ENCODE assay signal across 17 mouse cellular contexts in the genomic region with DNA sequence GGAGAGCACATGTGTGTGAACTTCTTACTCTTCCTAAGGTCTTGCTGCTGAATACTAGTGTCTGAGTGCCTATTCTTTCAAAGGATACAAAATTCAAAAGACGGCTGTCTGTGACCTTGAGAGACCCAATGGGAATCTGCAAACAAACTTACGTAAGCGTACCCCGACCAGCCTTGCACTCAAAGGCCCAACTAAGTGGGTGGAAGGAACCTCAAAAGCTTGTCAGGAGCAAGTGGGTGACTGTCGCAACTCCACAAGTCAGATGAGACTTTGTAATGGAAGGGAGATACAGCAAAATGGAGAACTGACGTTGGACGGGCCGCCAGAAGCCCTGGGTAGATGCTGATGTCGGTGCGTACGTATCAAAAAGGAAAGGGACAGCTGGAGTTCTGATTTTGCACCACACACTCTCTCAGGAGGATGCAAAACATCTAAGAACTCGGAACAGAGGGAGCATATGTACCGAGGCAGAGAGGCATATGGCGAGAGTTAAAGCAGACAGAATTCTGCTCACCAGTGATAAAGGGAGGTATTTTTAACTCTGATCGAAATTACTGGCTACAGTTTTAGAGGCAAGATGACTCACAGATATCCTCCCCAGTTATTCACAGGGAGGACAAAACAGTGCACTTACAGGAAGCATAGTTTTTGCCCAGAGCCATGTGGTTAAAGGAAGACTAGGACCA. TPM values are rescaled to one million over a fixed set of nuclear protein-coding genes. Genes with fewer than 3 reads are reported as not detected.
DNase-seq lines count a peak whose midpoint lies in the region; ATAC-seq and TF ChIP-seq lines count a peak whose summit lies in the region.
"Had no signal": no experiment of that assay in that cellular context is flagged by ENCODE, and none has a peak within 500 bp of the region (broad histone marks: within the 10 kb centered on the region; RNA-seq: fewer than 3 reads in every experiment).

No protein-coding gene starts in this region.

- DNase-seq in forebrain, embryonic 14.5 days (ENCODE audit: low spot score) = peak; percentile 30
- DNase-seq in forebrain, embryonic 11.5 days (ENCODE audit: low spot score) = no peak
- peak; percentile 62 for DNase-seq in lung, postnatal 36 days
- DNase-seq in lung, adult 2 months = no peak
- peak; percentile 57 to 77 for DNase-seq in left cerebral cortex, adult 18-20 months (ENCODE audit: low spot score in 2 of 2)
- peak; percentile 63 to 83 for DNase-seq in right cerebral cortex, postnatal 36 days (ENCODE audit: low spot score in 2 of 2)
- no peak for DNase-seq in adrenal gland, adult 18-20 months (ENCODE audit: low spot score in 2 of 2)
- DNase-seq: adrenal gland, adult 8-10 months; cerebellum, postnatal 10 days; gastrocnemius, postnatal 25 days; kidney, postnatal 10 days had no signal

- H3K4me2 ChIP-seq in forebrain, embryonic 14.5 days (ENCODE audit: low read length) = no peak overlapping the region
- H3K4me2 ChIP-seq in forebrain, embryonic 11.5 days (ENCODE audit: low read depth, low read length, severe bottlenecking) = no peak overlapping the region
- H3K4me2 ChIP-seq in midbrain, embryonic 16.5 days (ENCODE audit: low read length) = no peak overlapping the region
- H3K4me2 ChIP-seq: embryonic facial prominence, embryonic 15.5 days; hindbrain, embryonic 15.5 days; liver, embryonic 15.5 days; midbrain, embryonic 11.5 days had no signal

- no peak overlapping the region for H3K4me3 ChIP-seq in forebrain, embryonic 14.5 days (ENCODE audit: low read depth, low read length)
- no peak overlapping the region for H3K4me3 ChIP-seq in forebrain, embryonic 11.5 days (ENCODE audit: low read depth, low read length)
- H3K4me3 ChIP-seq in lung, adult 2 months (replicated peaks; ENCODE audit: extremely low read depth, low read depth, low read length) = no peak overlapping the region
- H3K4me3 ChIP-seq in midbrain, embryonic 16.5 days (ENCODE audit: low read depth, low read length) = no peak overlapping the region
- H3K4me3 ChIP-seq: embryonic facial prominence, embryonic 15.5 days; hindbrain, embryonic 15.5 days; liver, embryonic 15.5 days had no signal

- no peak for TF ChIP-seq CTCF in lung, adult 2 months (IDR thresholded peaks at IDR 0.05; ENCODE audit: insufficient read depth, low read length)

- ATAC-seq in forebrain, embryonic 14.5 days = no peak
- no peak for ATAC-seq in forebrain, embryonic 11.5 days (replicated peaks; ENCODE audit: low FRiP score)
- ATAC-seq in midbrain, embryonic 16.5 days = no peak

- no peaks in the 10 kb centered on the region for H3K4me1 ChIP-seq in forebrain, embryonic 14.5 days (ENCODE audit: control insufficient read depth, insufficient read depth, low read length)
- no peaks in the 10 kb centered on the region for H3K4me1 ChIP-seq in forebrain, embryonic 11.5 days (replicated peaks; ENCODE audit: control insufficient read depth, insufficient read depth, low read length)
- no peaks in the 10 kb centered on the region for H3K4me1 ChIP-seq in lung, adult 2 months (ENCODE audit: control insufficient read depth, insufficient read depth, low read length)
- no peaks in the 10 kb centered on the region for H3K4me1 ChIP-seq in midbrain, embryonic 16.5 days (ENCODE audit: control insufficient read depth, insufficient read depth, low read length)
- H3K4me1 ChIP-seq: embryonic facial prominence, embryonic 15.5 days; hindbrain, embryonic 15.5 days; liver, embryonic 15.5 days had no signal

- no peak overlapping the region for H3K27ac ChIP-seq in forebrain, embryonic 14.5 days (ENCODE audit: low read depth, low read length)
- H3K27ac ChIP-seq in forebrain, embryonic 11.5 days (ENCODE audit: low read depth, low read length) = no peak overlapping the region
- no peak overlapping the region for H3K27ac ChIP-seq in midbrain, embryonic 16.5 days (ENCODE audit: low read length)
- H3K27ac ChIP-seq: embryonic facial prominence, embryonic 15.5 days; hindbrain, embryonic 15.5 days; liver, embryonic 15.5 days had no signal

- H3K27me3 ChIP-seq in forebrain, embryonic 14.5 days (replicated peaks; ENCODE audit: control insufficient read depth, insufficient read depth, low read length) = no peaks in the 10 kb centered on the region
- no peaks in the 10 kb centered on the region for H3K27me3 ChIP-seq in forebrain, embryonic 11.5 days (ENCODE audit: control insufficient read depth, insufficient read depth, low read length)
- H3K27me3 ChIP-seq in midbrain, embryonic 16.5 days (ENCODE audit: control insufficient read depth, insufficient read depth, low read depth, low read length) = no peaks in the 10 kb centered on the region
- H3K27me3 ChIP-seq: embryonic facial prominence, embryonic 15.5 days; hindbrain, embryonic 15.5 days; liver, embryonic 15.5 days had no signal

- H3K9me3 ChIP-seq in forebrain, embryonic 14.5 days (replicated peaks; ENCODE audit: control insufficient read depth, low read length) = no peaks in the 10 kb centered on the region
- H3K9me3 ChIP-seq in forebrain, embryonic 11.5 days (ENCODE audit: control insufficient read depth, low read length) = no peaks in the 10 kb centered on the region
- H3K9me3 ChIP-seq in midbrain, embryonic 16.5 days (replicated peaks; ENCODE audit: control insufficient read depth, low read length, poor library complexity, severe bottlenecking) = no peaks in the 10 kb centered on the region
- H3K9me3 ChIP-seq: embryonic facial prominence, embryonic 15.5 days; G1E; hindbrain, embryonic 15.5 days; liver, embryonic 15.5 days had no signal

- no peak overlapping the region for H3K9ac ChIP-seq in forebrain, embryonic 14.5 days (ENCODE audit: low read length)
- no peak overlapping the region for H3K9ac ChIP-seq in forebrain, embryonic 11.5 days (ENCODE audit: low read length)
- no peak overlapping the region for H3K9ac ChIP-seq in midbrain, embryonic 16.5 days (ENCODE audit: low read depth, low read length)
- H3K9ac ChIP-seq: embryonic facial prominence, embryonic 15.5 days; hindbrain, embryonic 15.5 days; liver, embryonic 15.5 days had no signal

- no peaks in the 10 kb centered on the region for H3K36me3 ChIP-seq in forebrain, embryonic 14.5 days (ENCODE audit: control insufficient read depth, insufficient read depth, low read length)
- no peaks in the 10 kb centered on the region for H3K36me3 ChIP-seq in forebrain, embryonic 11.5 days (ENCODE audit: control insufficient read depth, insufficient read depth, low read length)
- H3K36me3 ChIP-seq in midbrain, embryonic 16.5 days (ENCODE audit: control insufficient read depth, insufficient read depth, low read length) = no peaks in the 10 kb centered on the region
- H3K36me3 ChIP-seq: embryonic facial prominence, embryonic 15.5 days; hindbrain, embryonic 15.5 days; liver, embryonic 15.5 days had no signal

- WGBS in forebrain, embryonic 14.5 days = 90% methylated on average over 15 of the region's 15 CpGs
- whole genome bisulfite sequencing in forebrain, embryonic 11.5 days = 92% methylated on average over 15 of the region's 15 CpGs
- 84% methylated on average over 15 of the region's 15 CpGs for WGBS in lung, adult 2 months
- WGBS in midbrain, embryonic 16.5 days = 92% methylated on average over 15 of the region's 15 CpGs

- TF ChIP-seq POLR2A in lung, adult 2 months (IDR thresholded peaks at IDR 0.05; ENCODE audit: borderline replicate concordance, extremely low read depth, low read depth, low read length) = no peak

RNA-seq across cellular contexts. Expression of a gene that starts 36.8 kb away (rescaled TPM):
- polyA plus RNA-seq in forebrain, embryonic 14.5 days (2014; fragmentation: Nextera tagmentation; extraction: Ambion mirVana) = 2.2 and 2.5 TPM in 2 replicates
- polyA plus RNA-seq in forebrain, embryonic 11.5 days (2014; fragmentation: Nextera tagmentation; extraction: Ambion mirVana) = 8.1 and 10.0 TPM in 2 replicates
- polyA plus RNA-seq in lung, adult 2 months (2012; rRNA removed) = 10.3 and 15.1 TPM in 2 replicates
- total RNA-seq in left cerebral cortex, adult 18-20 months (2021) = 1 to 10 TPM; 3.1 to 3.2 TPM
- 2.2 TPM in 2 replicates for polyA plus RNA-seq in midbrain, embryonic 16.5 days (2015; fragmentation: Nextera tagmentation; extraction: Ambion mirVana)
- total RNA-seq in adrenal gland, adult 18-20 months (2021) = 10 to 100 TPM; 21.3 to 32.1 TPM

Comparison
In these comparisons a context has a peak if more than half of its experiments do, and no peak if none do; other contexts are left out.
1. DNase-seq: peak in forebrain, embryonic 14.5 days (single experiment), lung, postnatal 36 days (single experiment), left cerebral cortex, adult 18-20 months (2 of 2) and right cerebral cortex, postnatal 36 days (2 of 2); none in forebrain, embryonic 11.5 days (single experiment), lung, adult 2 months (single experiment) and adrenal gland, adult 18-20 months (0 of 2).